Mouse (Mus musculus) megakaryocyte progenitor cell, adult 5-6 weeks (primary cell): ENCODE results near the gene Fgf10. TPM values are rescaled to one million over a fixed set of nuclear protein-coding genes. Genes with fewer than 3 reads are reported as not detected.

Experiments
- ATAC-seq: replicated peaks from 2 replicates; pipeline ENCODE4 v1.8.0; 2016; ENCODE audit warnings: mild to moderate bottlenecking, moderate TSS enrichment, inconsistent platforms; ENCODE audit not compliant: poor library complexity
- total RNA-seq, 2 experiments: library from RNA; stranded (forward) in 1 of 2; stranded (reverse) in 1 of 2; fragments of 157-497, 149-512 nt in 1 of 2; fragments of 200-1000 nt in 1 of 2; gene quantifications; 2 replicates each; pipeline versions ENCODE4 v1.2.3 to v1.2.4; 2015 to 2017

The Fgf10 gene
- total RNA-seq, 2 experiments from 2014 or later, result not detected

- no peak for ATAC-seq
These were observed 159.2 kb downstream of the Fgf10 start for GRCm38 (mm10) chr13:118828604-118829381.

- ATAC-seq, result no peak
These were observed 164.4 kb downstream of the Fgf10 start for GRCm38 (mm10) chr13:118834021-118834420.

GRCm38 (mm10) chr13:118835078-118835477 lies 165.5 kb downstream of the Fgf10 start:
- no peak for ATAC-seq
